30 mouse cellular contexts compared by ENCODE assay signal in genomic region chr15:7180576-7180975, GRCm38 (mm10).
DNase-seq lines count a peak whose midpoint lies in the region; ATAC-seq and TF ChIP-seq lines count a peak whose summit lies in the region.
"Had no signal": no experiment of that assay in that cellular context is flagged by ENCODE, and none has a peak within 500 bp of the region (broad histone marks: within the 10 kb centered on the region; RNA-seq: fewer than 3 reads in every experiment).

No protein-coding gene starts in this region.

- no peak for TF ChIP-seq CTCF in layer of hippocampus, adult 2 months (conservative IDR thresholded peaks at IDR 0.05)
- no peak for TF ChIP-seq CTCF in testis, adult 2 months (IDR thresholded peaks at IDR 0.05; ENCODE audit: control insufficient read depth, insufficient read depth, insufficient replicate concordance, low read depth, low read length)

- H3K4me1 ChIP-seq in testis, adult 2 months (ENCODE audit: control insufficient read depth, insufficient read depth, low read length), result no peaks in the 10 kb centered on the region; the same call in 1 of the 2 replicates
- H3K4me1 ChIP-seq: kidney, embryonic 15.5 days; limb, embryonic 13.5 days; liver, embryonic 12.5 days; neural tube, embryonic 13.5 days had no signal

- H3K36me3 ChIP-seq in testis, adult 2 months (ENCODE audit: control insufficient read depth, insufficient read depth, low read length), result peaks cover 2% of the 10 kb centered on the region; the same call in 1 of the 2 replicates
- H3K36me3 ChIP-seq: G1E had no signal

- TF ChIP-seq POLR2A in testis, adult 2 months (IDR thresholded peaks at IDR 0.05; ENCODE audit: control insufficient read depth, low read depth, low read length), result 0 out of 2 replicates have a peak, but pooled peaks have one; percentile 16

- H3K4me3 ChIP-seq in layer of hippocampus, adult 2 months, result no peak overlapping the region
- no peak overlapping the region for H3K4me3 ChIP-seq in testis, adult 2 months (ENCODE audit: control insufficient read depth, low read depth, low read length)
- H3K4me3 ChIP-seq: hindbrain, embryonic 10.5 days; kidney, embryonic 15.5 days; limb, embryonic 13.5 days; liver, embryonic 12.5 days; midbrain, embryonic 10.5 days; myocyte; neural tube, embryonic 13.5 days had no signal

- peak; percentile 10 for DNase-seq in cerebellum, adult 11-12 months
- no peak for DNase-seq in cerebellum, postnatal 10 days
- DNase-seq in layer of hippocampus, adult 2 months (ENCODE audit: low spot score in 2 of 2), result no peak
- DNase-seq in layer of hippocampus, postnatal 25 days (ENCODE audit: extremely low spot score in 1 of 2, low spot score in 1 of 2), result no peak
- peak; percentile 34 to 41 for DNase-seq in adrenal gland, postnatal 36 days
- DNase-seq: B cell, adult 2 months; cerebellum, postnatal 36 days; gastrocnemius, postnatal 14 days; heart, adult 11 months; kidney, postnatal 36 days; layer of hippocampus, postnatal 36 days; lung, adult 18-20 months; lung, postnatal 10 days; right cerebral cortex, postnatal 14 days; spleen, adult 18-20 months; thymus, postnatal 25 days had no signal

- no peaks in the 10 kb centered on the region for H3K27me3 ChIP-seq in testis, adult 2 months (ENCODE audit: control insufficient read depth, insufficient read depth, low read length)
- H3K27me3 ChIP-seq: kidney, embryonic 15.5 days; limb, embryonic 13.5 days; liver, embryonic 12.5 days; neural tube, embryonic 13.5 days had no signal

- ATAC-seq in inflammation-experienced regulatory T-cells, adult 6 months, result no peak
- ATAC-seq: forebrain, embryonic 14.5 days; hindbrain, embryonic 16.5 days; intestine, postnatal 0 days; liver, embryonic 12.5 days; midbrain, embryonic 16.5 days had no signal

- peak overlapping the region; percentile 59 for H3K27ac ChIP-seq in layer of hippocampus, adult 2 months
- H3K27ac ChIP-seq in testis, adult 2 months (ENCODE audit: control insufficient read depth, insufficient read depth, low read depth, low read length), result no peak overlapping the region
- H3K27ac ChIP-seq: kidney, embryonic 15.5 days; limb, embryonic 13.5 days; liver, embryonic 12.5 days; neural tube, embryonic 13.5 days had no signal

Comparison
In these comparisons a context has a peak if more than half of its experiments do, and no peak if none do; other contexts are left out.
1. DNase-seq: peak in cerebellum, adult 11-12 months (single experiment) and adrenal gland, postnatal 36 days (2 of 2); none in cerebellum, postnatal 10 days (0 of 2), layer of hippocampus, adult 2 months (0 of 2) and layer of hippocampus, postnatal 25 days (0 of 2).